Mouse (Mus musculus): Measurements from ENCODE around the gene Ciita.

DNA sequence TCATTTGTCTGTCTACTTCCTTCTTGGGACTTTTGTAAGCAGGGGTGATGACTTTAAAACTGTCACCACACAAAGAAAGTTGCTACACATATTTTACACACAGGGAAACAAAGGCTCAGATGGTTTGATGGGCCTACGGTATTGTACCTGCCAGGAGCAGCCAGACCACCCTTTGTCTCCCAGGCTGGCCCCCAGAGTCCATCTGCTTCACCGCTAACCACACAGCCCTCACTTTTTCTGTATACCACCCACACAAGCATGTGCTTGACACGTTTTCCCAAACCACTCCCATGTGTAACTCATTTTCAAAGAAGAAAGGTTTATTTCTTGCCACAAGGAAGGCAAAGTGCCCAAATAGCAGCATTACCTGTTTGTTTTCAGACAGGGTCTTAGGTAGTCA is 7.1 kb downstream of the Ciita start:
- TF ChIP-seq CTCF (IDR thresholded peaks at IDR 0.05; ENCODE audit: control insufficient read depth, insufficient read depth, insufficient replicate concordance, low read depth, low read length) (no peak), POLR2A (IDR thresholded peaks at IDR 0.05; ENCODE audit: control insufficient read depth, low read depth, low read length) (no peak)
